Mouse (Mus musculus) macrophage (primary cell): ENCODE data around the gene 1190005I06Rik. TPM values are rescaled to one million over a fixed set of nuclear protein-coding genes. Genes with fewer than 3 reads are reported as not detected.
A peak's percentile ranks its signal among the peaks of the same experiment; 100 is the strongest.

Experiments used
- H3K27ac ChIP-seq: fragments of 350-480 bp; formaldehyde crosslinking; 2 replicates; pipeline ENCODE4 v1.9.0; 2021
- H3K36me3 ChIP-seq: fragments of 350-480 bp; formaldehyde crosslinking; 2 replicates; pipeline ENCODE4 v1.9.0; 2021; ENCODE audit errors: inconsistent target
- H3K4me3 ChIP-seq: fragments of 350-480 bp; formaldehyde crosslinking; 2 replicates; pipeline ENCODE4 v1.9.0; 2021; ENCODE audit errors: inconsistent target
- H3K79me2 ChIP-seq: fragments of 350-480 bp; formaldehyde crosslinking; 2 replicates; pipeline ENCODE4 v1.9.0; 2021; ENCODE audit errors: inconsistent target
- WGBS: methylation state at CpG from one replicate; pipeline ENCODE4 v1.1.7; 2026; ENCODE audit warnings: inconsistent platforms; ENCODE audit not compliant: missing documents; 5-methylcytosine and 5-hydroxymethylcytosine counted together
- polyA plus RNA-seq: library from polyadenylated mRNA; stranded (reverse); fragments of 250-400 nt; gene quantifications from 3 replicates; pipeline ENCODE4 v1.2.4, GENCODE M21; 2018; ENCODE audit warnings: inconsistent platforms

1190005I06Rik gene
- polyA plus RNA-seq, 1 experiment from 2014 or later = 0.83 TPM

DNA sequence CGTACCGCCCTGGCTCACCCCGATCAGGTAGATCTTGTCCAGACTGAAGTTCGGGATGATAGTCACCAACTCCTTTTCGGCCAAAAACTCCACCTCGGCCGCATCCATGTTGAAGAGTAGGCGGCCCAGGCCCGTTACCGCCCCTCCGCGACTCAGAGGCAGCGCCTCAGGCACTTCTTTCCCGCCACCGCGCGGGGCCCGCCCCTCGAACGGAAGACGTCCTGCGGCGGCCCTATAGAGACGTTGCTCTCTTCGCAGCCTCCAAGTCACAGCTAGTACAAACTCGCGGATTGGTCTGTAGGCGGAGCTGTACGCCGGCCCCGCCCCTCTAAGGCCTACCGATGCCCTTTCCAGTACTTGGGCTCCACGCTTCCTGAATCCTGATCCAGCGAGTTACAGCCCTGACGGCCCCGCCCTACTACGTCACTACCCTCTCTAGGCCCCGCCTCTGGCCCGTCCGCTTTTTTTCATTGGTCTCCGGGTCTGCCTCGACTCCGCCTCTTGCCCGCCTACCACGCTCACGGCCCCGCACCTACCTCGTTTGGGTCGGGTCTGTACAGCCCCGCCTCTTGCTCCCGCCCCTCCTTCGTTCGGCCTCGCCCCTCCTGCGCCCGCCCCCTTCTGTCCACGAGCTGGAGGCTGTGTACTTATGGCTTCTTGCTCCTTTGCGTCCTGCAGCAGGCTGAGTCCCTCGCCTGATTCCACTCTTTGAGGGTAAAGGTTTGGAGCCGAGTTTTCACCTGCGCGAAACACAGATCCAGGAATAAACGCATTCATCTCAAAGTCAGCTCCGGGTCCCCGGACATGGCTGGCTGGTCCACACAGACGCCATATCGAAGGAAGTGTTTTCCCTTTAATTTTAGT, 58.3 kb downstream of the 1190005I06Rik start, which contains the start of gene Gins2:
Gins2 (minus strand) TSS at position 397 of the 864 bp plus-strand sequence.
- WGBS = under 1% methylated on average over 67 of the region's 67 CpGs
- H3K27ac ChIP-seq = peak within 1 kb of the TSS; percentile 38
- peak within 1 kb of the TSS; percentile 79 for H3K4me3 ChIP-seq
- peaks cover 13% of the 10 kb centered on the region; the same call in 1 of the 2 replicates for H3K79me2 ChIP-seq
- H3K36me3 ChIP-seq = no peaks in the 10 kb centered on the region

DNA sequence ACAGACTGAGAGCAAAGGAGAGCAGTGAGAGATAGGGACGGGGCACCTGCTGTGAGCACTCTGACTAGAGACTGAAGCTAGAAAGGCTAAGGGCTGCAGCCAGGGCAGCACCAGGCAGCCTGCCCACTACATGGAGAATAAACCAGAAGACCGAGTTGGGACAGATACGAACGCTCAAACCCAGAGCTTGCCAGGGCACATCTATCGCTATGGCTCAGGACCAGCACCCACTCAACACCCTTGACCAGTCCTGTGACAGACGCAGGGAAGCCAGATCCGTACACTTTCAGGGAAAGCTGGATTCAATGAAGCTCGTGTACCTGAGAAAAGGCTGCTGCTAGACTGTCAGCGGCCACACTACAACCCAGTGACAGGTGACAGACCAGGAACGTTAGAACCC, 61.9 kb downstream of the 1190005I06Rik start:
- H3K27ac ChIP-seq = no peak overlapping the region
- H3K4me3 ChIP-seq = no peak overlapping the region
- peaks cover 12% of the 10 kb centered on the region for H3K36me3 ChIP-seq
- peaks cover 13% of the 10 kb centered on the region; the same call in 1 of the 2 replicates for H3K79me2 ChIP-seq
- 91% methylated on average over 10 of the region's 10 CpGs for WGBS

DNA sequence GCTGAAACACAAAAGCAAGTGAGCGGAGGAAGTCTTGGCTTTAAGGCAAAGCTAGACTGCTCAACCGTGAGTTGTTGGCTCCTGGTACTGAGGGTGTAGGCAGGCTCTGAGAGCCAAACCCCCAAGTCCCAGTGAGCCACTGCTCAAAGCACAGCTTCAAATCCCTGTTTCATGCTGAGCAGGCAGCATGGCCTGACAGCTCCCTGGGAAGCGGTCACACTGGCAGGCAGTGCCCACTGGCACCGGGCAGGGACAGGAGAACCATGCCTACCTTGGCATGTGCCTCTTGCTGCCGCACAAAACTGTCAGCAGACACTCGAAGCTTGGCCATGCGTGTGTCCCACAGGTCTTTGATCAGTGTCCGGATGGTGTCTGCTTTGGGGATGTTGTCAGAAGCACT, 65.6 kb downstream of the 1190005I06Rik start:
- WGBS = 92% methylated on average over 8 of the region's 8 CpGs
- Histone ChIP-seq H3K79me2 (0 out of 2 replicates have a peak, but pooled peaks cover 3% of the 10 kb centered on the region), H3K36me3 (peaks cover 49% of the 10 kb centered on the region), H3K4me3 (no peak overlapping the region), H3K27ac (no peak overlapping the region)

DNA sequence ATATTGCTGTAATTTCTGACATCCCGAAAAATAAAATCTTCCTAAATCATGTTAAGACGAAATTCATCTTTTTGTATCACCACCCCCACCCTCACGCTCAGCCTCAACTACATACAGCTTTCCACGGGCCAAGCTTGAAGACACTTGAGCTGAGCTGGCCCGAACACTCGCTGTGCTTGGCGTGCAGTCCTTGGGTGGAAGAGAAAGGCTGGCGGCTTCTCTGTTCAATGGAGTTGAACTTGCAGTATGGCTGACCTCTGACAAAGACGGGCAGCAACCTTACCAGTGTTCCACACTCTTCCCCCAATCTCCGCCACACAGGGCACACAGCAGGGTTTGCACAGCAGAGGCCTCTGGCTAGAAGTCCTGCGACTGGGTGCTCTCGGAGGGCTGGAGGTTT, 66.1 kb downstream of the 1190005I06Rik start:
- Histone ChIP-seq H3K27ac (no peak overlapping the region), H3K79me2 (no peaks in the 10 kb centered on the region), H3K36me3 (peaks cover 54% of the 10 kb centered on the region), H3K4me3 (no peak overlapping the region)
- WGBS = 93% methylated on average over 12 of the region's 12 CpGs

DNA sequence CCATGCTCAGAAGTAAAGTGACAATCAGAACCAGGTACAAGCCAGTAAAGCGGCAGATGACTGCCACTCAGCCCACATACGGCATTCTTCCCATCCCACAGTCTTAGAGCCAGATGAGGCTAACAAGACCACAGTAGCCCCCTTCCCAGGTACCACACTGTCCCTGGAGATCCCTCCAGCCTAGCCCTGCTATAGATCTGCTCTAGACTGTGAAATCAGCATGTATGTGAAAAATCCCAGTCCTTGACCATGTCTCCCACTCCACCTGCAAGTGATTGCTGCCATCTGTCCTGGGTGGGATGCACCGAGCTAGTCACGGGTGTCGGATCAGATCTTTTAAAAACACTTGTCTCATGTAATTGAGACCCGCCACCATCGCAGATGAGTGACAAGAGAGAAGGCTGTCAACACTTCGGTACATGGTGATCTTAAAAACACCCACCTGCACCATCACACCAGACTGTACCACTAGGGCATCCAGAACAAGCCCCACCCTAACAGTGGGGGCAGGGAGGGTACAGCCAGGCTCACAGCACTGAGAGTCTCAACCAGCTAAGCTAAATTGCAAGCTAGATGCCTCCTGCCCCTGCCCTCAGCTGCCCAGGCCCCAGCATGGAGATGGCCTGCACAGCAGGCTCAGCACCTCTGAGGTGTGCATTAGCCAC, 67.0 kb downstream of the 1190005I06Rik start:
- H3K36me3 ChIP-seq = peaks cover 62% of the 10 kb centered on the region
- H3K4me3 ChIP-seq = no peak overlapping the region
- 93% methylated on average over 8 of the region's 8 CpGs for WGBS
- H3K79me2 ChIP-seq = no peaks in the 10 kb centered on the region
- no peak overlapping the region for H3K27ac ChIP-seq

DNA sequence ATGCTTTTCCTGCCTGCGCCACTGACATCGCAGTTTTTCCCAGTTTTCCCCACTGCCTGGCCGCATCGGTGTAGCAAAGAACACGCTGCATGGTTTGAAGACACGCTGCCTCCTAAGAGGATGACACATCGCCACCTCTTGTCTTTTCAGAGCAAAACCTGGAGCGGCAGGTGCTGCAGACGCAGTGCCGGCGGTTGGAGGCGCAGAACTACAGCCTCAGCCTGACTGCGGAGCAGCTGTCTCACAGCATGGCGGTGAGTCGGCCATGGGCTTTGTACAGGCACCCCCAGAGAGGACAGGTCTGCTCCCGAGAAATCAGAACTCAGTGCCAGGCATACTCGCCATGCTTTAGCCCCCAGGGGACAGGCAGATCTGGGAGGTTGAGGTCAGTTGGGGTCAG, 69.6 kb downstream of the 1190005I06Rik start:
- H3K36me3 ChIP-seq = peaks cover 89% of the 10 kb centered on the region
- H3K79me2 ChIP-seq = no peaks in the 10 kb centered on the region
- H3K27ac ChIP-seq = no peak overlapping the region
- 95% methylated on average over 16 of the region's 17 CpGs for WGBS
- H3K4me3 ChIP-seq = no peak overlapping the region

DNA sequence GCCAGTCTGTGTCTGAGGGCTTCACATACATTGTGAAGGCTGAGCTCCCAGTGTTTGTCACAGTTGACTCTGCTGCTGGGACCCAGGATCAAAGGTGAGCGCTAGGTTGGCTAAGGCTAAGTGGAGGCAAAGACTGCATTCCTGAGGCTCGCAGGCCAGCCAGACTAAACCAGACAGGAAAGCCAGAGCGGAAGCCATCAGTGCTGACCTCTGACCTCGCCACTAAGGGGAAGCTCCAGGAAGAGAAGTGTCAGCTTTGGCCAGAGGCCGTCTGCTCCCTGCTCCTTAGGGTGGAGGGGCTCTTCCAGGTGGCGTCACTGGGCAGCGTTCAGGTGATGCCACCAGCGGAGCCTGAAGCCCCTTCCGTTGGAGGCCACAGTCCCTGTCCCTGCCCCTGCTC, 71.6 kb downstream of the 1190005I06Rik start:
- Histone ChIP-seq H3K36me3 (peaks cover 92% of the 10 kb centered on the region), H3K27ac (no peak overlapping the region), H3K4me3 (no peak overlapping the region), H3K79me2 (no peaks in the 10 kb centered on the region)
- 93% methylated on average over 9 of the region's 9 CpGs for WGBS

DNA sequence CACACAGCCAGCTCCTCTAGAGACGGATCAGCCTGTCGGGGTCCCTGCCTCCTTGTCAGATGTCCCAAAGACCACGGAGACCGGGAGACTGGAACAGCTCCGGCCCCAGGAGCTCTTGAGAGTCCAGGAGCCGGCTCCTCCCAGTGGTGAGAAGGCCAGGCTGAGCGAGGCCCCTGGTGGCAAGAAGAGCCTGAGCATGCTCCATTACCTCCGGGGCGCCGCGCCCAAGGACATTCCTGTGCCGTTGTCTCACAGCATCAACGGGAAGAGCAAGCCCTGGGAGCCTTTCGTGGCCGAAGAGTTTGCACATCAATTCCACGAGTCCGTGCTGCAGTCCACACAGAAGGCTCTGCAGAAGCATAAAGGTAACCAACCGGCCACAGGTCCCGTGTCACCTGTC, 72.5 kb downstream of the 1190005I06Rik start:
- Histone ChIP-seq H3K36me3 (peaks cover 84% of the 10 kb centered on the region), H3K79me2 (no peaks in the 10 kb centered on the region), H3K4me3 (no peak overlapping the region), H3K27ac (no peak overlapping the region)
- WGBS = 97% methylated on average over 17 of the region's 19 CpGs

DNA sequence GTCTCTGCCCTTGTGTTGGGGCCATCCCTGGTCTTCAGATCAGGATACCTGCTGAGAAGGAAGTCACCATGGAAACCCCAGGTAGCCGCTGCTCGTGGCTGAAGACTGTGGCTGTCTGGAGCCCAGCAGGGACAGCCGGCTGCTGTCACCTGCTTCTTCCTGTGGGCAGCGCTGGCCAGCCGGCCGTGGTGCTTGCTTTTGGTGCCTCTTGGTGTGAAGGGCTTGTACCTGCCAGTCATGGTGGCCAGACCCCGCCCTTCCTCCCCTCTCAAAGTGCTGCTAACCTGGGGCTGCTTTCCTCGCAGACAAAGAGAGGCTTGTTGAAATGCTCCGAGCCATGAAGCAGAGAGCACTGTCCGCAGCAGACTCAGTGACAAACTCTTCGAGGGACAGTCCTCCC, 73.6 kb downstream of the 1190005I06Rik start:
- WGBS = 90% methylated on average over 11 of the region's 11 CpGs
- Histone ChIP-seq H3K27ac (no peak overlapping the region), H3K4me3 (no peak overlapping the region), H3K36me3 (peaks cover 73% of the 10 kb centered on the region), H3K79me2 (no peaks in the 10 kb centered on the region)

DNA sequence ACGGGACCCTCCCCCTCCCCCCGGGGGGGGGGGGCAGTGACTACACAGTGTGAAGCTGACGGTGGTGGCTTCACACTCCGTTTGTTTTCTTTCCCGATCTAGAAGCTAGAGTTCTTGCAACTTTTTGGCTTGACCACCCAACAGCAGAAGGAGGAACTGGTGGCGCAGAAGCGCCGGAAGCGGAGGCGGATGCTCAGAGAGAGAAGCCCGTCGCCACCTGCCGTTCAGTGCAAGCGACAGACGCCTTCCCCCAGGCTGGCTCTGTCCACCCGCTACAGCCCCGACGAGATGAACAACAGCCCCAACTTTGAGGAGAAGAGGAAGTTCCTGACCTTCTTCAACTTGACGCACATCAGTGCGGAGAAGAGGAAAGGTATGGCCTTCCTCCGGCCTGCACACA, 74.9 kb downstream of the 1190005I06Rik start:
- Histone ChIP-seq H3K79me2 (no peaks in the 10 kb centered on the region), H3K4me3 (no peak overlapping the region), H3K27ac (peak overlapping the region; percentile 22; the same call in 1 of the 2 replicates), H3K36me3 (peaks cover 64% of the 10 kb centered on the region)
- 14% methylated on average over 20 of the region's 21 CpGs for WGBS

DNA sequence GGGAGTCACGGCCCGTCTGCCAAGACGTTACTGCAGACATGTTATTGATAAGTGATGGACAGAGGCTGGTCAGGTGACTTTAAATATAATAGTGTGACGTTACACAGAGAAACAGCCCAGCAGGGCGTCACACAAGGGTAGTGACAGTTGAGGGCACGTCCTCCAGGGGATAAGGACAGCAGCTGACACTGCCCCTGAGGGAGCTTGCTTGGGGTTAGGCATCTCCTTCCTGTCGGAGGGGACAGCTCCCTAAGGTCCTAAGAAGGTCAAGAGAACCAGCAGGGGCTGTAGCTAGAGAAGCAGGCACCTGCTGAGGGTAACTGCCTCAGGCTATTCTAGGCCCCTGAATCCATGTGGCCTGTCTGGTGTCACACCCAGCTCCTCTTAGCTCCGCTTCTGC, 75.9 kb downstream of the 1190005I06Rik start:
- WGBS = 100% methylated on average over 8 of the region's 8 CpGs
- peaks cover 64% of the 10 kb centered on the region for H3K36me3 ChIP-seq
- no peak overlapping the region for H3K27ac ChIP-seq
- no peak overlapping the region for H3K4me3 ChIP-seq
- H3K79me2 ChIP-seq = peaks cover 2% of the 10 kb centered on the region; the same call in 1 of the 2 replicates

DNA sequence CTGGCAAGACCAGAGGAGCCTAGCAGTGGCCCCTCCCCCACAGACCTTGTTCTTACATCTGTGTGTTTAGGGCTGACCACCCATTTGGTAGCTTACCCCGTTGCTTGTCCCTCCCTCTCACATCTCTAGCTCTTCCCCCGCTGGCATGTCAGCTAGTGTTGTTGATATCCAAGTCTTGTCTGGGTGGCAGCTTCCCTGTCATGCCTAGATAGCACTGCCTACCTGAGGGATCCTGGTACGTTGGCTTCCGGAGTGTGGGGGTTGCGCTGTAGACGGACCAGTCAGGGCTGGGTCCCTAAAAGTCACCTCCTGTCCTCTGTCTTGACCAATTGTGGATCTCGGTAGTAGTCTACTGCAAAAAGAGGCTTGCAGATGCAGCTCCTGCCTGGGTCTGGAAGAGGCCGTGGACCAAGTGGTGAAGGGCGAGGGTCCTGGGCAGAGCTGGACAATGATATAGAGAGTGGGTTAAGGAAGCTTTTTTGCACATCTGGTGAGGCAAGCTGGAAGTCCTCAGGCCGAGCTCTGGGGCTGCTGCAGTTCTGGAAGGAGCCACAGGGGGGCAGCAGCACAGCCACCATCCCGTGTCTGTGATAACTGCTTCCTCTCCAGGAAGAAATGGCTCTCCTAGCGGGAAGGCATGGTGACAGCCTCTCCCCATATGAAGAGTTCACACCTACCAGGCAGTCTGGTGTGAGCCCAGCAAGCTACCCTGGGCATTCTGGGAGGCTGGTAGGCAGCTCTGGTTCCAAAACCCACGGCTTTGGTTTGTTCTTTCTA, 77.3 kb downstream of the 1190005I06Rik start:
- 61% methylated on average over 13 of the region's 13 CpGs for WGBS
- Histone ChIP-seq H3K36me3 (peaks cover 51% of the 10 kb centered on the region), H3K4me3 (no peak overlapping the region), H3K27ac (no peak overlapping the region), H3K79me2 (peaks cover 16% of the 10 kb centered on the region; the same call in 1 of the 2 replicates)

DNA sequence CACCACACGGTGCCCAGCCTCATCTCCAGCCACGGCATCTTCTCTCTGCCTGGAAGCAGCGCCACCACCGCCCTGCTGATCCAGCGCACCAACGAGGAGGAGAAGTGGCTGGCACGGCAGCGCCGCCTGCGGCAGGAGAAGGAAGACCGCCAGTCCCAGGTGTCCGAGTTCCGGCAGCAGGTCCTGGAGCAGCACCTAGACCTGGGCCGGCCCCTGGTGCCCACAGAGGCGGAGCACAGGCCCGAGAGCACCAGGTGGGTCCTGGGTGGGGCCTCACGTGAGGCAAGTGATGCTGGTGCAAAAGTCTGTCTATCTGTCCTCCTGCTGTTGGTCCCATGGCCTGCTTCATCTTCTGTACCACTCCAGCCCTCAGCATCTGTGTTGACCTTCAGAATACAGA, 78.3 kb downstream of the 1190005I06Rik start:
- 95% methylated on average over 8 of the region's 17 CpGs for WGBS

DNA sequence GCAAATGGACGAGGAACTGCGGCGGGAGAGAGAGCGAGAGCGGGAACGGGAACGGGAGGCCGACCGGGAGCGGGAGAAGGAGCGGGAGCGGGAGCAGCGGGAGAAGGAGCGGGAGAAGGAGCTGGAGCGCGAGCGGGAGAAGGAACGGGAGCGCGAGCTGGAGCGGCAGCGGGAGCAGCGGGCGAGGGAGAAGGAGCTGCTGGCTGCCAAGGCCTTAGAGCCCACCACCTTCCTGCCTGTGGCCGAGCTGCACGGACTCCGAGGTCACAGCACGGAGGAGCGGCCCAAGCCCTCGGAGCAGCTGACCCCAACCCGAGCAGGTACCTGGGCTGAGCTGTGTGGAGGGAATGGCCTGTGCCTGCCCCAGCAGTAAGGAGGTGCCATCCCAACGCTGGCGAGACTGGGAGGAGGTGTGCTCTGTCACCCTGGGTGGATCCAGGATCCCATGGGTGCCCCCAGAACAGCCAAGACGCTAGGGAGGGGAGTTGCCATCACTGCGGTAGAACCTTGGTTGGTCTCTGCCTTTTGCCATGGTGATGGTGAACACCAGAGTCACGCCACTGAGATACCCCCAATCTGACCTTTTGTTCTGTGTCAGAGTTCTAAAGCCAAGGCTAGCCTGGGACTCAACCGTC, 79.2 kb downstream of the 1190005I06Rik start:
- H3K4me3 ChIP-seq = no peak overlapping the region
- 94% methylated on average over 35 of the region's 37 CpGs for WGBS

More for the DNA sequence above, 78.3 kb downstream of the 1190005I06Rik start:
- Histone ChIP-seq H3K27ac (no peak overlapping the region), H3K4me3 (no peak overlapping the region), H3K79me2 (peaks cover 17% of the 10 kb centered on the region; the same call in 1 of the 2 replicates), H3K36me3 (peaks cover 41% of the 10 kb centered on the region; the same call in 1 of the 2 replicates)

More for the DNA sequence above, 79.2 kb downstream of the 1190005I06Rik start:
- Histone ChIP-seq H3K79me2 (peaks cover 17% of the 10 kb centered on the region; the same call in 1 of the 2 replicates), H3K27ac (no peak overlapping the region), H3K36me3 (peaks cover 33% of the 10 kb centered on the region; the same call in 1 of the 2 replicates)
